Mouse (Mus musculus) MN1 (cell line): ENCODE measurements around the gene Hibadh.

Experiments used
- DNase-seq: peaks from one replicate; pipeline ENCODE4 v3.0.0-alpha.2; 2016; ENCODE audit warnings: low spot score

Gene Hibadh

DNA sequence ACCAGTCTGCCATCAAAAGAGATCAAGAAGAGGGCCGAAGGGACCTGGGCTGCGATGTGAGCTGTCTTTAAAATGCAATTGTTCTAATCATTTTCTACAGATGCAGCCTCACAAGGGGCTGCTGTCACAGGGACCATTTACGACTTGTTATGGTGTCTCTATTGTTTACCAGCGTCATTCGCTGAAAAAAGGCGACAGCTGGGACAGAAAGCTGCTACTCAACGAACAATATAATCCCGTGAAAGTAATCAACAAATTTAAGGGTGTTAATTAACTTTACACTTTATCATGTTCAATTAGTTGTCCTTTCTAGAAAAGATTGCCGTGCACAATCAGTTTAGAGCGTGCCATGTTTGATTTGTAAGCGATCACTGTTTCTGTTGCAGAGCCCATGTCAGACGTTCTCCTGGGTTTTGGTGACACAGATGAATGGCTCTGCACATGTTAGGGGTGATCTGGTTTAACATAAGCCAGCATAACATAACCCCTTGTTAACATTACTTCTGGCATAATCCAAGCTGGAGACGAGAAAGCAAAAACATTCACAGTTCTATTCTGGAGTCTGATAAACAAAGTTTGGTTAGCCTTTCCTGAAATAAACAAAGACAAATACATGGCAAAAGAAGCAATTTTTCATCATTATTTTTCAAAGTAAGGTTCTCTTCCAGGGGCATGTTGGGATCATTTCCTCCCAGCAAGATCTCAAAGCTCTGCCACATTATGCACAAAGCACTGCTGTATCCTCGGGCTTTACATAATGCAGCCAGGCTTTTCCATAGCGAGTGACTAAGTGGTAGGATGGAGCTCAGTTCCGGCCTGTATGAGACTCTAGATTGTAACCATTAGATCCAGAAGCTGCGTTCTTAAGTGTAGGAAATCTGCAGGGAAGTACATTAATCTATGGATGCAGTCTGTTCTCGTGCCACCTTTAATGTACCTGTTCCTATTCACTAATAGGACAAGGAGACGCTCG lies 72.6 kb downstream of the Hibadh start:
- no peak for DNase-seq

DNA sequence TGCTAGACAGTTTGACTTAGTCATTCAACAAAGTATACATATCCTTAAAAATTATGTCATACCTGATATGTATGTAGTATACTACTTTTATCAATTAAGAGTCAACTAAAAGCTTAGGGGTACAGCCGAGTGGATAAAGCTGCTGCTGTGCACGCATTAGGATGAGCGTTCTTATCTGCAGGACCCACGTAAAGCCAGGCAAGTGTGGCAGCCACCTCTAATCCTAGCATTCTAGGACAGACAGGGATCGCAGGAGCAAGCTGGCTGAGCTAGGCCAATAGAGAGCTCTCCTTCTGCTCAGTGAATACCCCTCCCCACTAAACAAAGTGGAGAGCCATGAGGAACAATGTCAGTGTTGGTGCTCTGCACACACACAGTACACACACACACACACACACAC lies 75.0 kb downstream of the Hibadh start:
- DNase-seq = no peak

DNA sequence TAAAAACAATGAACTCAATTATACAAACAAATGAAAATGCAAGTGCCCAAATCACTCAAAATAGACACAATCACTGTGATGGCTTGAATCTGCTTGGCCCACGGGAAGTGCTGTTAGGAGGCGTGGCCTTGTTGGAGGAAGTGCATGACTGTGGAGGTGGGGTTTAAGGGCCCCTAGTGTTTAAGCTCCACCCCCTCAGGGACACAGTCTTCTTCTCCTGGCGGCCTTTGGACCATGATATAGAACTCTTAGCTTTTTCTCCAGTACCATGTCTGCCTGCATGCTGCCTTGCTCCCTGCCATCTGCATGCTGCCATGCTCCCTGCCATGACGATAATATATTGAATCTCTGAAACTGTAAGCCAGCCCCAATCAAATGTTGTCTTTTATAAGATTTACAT lies 77.2 kb downstream of the Hibadh start:
- DNase-seq = no peak

DNA sequence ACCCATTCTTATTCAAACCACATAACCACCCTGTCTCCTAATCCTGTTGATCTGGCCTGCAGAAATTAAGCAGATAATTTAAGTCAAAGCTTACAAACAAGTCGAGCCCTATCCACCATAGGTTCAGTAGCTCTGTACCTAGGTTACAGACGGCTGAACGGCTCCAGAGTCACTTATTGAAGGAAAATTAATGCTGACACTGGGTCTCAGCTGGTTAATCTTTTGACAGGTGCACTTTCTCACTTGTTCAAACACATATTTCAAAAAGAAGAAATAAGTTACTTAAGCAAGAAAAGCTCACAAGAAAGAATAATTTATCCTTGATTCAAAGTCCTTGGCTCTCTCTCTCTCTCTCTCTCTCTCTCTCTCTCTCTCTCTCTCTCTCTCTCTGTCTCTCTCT lies 81.1 kb downstream of the Hibadh start:
- DNase-seq = no peak

DNA sequence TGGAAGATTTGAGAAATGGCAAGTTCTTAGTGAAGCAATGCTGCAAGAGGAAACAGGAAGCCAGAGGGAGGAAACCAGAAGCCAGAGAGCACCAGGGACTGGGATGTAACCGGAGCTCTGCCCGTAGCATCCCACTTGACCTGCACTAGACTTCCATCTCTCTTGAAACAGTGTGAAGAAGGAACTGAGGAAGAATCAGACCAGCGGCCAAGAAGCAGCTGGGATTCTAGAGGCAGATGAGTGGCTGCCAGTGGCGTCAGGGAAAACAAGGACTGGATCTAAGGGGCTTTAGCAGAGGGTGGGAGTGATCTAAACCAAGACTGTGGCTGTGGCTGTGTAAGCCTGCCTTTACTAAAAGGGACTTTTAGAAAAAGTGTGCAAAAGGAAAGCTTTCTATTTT lies 95.8 kb downstream of the Hibadh start:
- DNase-seq = no peak

DNA sequence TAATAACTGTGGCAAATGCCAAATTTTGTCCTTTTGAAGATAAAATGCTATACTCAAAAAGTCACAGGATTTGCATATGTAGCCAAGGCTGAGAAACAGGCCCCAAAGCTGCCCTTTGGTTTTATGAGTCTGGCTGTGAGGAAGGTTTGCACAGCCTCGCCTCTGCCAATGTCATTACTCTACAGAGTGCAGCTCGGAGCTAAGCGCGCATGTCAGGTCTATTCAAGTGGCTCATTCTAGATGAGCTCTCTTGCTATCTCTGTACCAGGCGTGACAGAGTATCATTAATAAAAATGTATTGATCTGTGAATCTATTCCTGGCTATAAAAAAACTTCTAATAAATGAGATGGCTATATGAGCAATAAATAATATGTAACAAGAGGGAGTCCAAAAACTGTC lies 97.7 kb downstream of the Hibadh start:
- no peak for DNase-seq

DNA sequence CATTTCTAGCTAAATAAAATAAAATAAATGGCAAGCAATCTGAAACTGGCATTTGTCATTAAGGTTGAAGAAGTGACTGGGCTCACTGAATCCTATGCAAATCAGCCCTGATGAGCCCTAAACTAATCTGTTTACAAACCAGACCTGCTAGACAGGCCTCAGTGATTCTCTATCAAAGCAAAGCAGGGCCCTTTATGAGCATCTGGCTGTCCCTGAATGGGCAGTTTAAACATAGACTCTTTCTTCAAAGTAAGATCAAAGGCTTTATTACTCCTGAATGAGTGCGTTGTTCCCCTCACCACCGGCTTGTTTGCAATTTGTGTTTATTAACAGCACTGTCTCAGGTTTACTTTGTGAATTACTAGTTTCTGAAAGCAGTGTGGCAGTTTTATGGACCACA lies 100.3 kb downstream of the Hibadh start:
- no peak for DNase-seq

DNA sequence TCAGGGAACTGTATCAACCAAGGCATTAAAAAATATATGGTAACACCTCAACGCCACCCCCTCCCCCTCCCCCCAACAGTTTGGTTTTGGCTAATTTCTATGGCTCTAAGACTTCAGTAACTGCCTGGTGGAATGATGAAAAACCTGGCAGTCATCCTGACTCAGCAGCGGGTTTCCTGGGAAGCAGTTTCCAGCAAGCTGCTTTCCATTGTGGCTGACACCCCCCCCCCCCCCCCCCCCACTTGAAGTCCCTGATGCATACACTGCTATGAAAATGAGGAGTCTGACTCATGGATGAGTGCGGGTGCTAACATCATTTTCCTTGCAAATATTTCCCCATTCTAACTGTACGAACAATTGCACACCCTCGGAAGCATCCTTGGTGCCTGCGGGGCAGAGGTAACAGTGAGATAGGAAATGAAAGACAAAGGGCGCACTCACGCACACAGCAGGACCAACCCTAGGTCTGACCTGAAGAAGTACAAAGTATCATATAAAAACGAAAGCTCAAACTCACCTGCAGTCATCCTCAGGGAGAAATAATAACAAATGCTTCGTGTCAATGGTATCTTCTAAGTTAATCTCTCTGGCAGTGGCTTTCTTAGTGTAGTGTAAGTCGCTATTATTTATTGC lies 105.0 kb downstream of the Hibadh start:
- DNase-seq = no peak

DNA sequence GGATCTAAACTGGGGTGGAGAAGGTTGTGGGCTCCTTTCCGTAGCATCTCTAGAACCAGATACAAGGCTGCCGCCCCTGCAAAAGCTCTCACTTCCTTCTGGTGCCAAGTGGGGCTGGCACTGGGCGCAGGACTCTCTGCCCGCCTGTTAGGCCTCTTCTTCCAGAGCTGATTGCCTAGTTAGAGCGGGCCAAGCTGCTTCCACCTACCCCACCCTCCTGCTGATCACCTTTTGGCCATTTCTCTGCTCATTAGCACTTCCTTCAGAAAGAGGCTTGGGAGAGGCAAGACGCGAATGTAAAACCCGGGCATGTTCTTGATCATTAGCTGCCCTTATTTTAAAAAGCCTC lies 108.1 kb downstream of the Hibadh start:
- DNase-seq = no peak

DNA sequence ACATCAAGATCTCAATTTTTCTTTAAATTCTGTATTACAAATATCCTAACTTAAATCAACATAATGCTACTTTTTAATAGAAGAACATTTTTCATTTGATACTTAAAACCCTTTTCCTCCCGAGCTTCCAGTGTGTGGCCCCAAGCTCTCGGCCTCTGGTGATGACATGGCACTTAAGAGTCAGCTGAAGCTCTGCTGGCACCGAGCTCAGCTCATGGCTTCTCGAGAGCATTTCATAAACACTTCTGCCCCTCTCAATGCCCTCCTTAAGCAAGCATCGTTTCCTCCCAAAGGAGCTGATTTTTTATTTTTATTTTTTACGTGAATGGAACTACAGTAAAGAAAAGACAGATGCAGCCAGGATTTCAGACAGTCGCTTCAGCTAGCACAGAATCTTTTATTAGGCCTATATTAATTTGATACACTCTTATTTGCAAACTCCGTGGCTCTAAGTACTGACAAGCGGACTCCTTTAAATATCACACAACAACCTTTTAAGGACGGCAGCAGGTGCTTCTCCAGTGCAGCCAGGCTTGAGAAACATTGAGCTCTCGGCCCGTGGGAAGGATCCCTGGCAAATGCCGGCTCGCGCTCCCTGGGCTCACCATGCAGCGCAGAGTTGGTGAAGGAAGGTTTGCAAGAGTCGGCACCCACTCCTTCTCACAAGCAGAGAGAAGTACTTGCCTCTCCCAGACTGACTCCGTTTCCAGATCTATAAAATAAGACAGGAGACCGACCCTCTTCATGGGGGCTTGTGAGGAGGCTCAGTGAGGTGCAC lies 108.6 kb downstream of the Hibadh start:
- no peak for DNase-seq

DNA sequence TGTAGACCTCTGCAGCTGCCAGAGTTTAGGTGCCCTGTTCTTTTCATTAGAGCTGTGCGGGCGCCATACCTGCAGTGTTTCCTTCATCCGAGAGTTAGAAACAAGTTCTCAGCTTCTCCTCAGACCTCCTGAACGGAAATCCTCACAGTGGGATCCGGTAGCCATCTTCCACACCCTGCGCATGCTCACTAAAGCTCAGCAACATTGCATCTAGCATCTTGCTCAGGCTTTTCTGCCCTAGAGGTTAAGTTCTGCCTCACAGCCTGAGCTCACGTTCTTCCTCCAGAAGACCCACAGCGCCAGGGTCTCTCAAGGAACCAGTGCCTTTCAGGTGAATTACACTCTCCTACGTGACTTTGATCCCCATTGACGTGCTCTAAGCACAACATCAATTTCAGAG lies 109.3 kb downstream of the Hibadh start:
- DNase-seq = no peak

DNA sequence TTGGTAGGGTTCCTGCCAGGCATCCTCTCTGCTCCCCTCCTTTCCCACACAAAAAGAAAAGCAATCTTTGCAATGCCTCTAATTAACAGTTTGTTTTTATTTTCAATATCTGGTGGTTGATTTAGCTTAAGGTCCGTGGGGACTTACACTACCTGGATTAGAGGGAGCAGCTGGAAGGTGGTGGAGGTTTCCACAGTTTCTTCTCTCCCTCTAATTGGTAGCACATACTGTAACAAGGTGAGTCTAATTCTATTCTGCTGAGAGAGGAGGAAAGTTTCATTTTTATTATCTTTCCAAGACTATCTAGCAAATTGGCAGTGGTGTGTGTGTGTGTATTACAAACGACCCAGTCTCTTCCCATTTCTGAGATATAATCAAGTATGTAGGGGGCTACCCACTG lies 116.0 kb downstream of the Hibadh start:
- no peak for DNase-seq

DNA sequence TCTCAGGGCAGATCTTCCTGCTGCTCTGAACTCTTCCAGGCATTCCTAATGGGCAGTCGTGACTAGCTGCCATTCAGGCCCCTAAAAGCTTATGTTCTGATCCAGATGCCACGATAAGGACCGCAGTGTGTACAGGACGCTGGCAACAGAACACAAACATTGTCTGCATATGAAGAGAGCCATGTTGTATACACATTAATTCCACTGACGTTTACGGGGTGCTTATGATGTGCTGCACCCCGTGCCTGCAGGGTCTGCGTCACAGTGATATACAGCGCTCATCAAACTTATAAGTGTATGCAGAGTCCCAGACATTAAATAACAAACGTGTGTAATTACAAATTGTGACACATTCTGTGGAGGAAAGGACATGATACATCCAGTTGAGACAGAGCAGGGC lies 121.5 kb downstream of the Hibadh start:
- no peak for DNase-seq

DNA sequence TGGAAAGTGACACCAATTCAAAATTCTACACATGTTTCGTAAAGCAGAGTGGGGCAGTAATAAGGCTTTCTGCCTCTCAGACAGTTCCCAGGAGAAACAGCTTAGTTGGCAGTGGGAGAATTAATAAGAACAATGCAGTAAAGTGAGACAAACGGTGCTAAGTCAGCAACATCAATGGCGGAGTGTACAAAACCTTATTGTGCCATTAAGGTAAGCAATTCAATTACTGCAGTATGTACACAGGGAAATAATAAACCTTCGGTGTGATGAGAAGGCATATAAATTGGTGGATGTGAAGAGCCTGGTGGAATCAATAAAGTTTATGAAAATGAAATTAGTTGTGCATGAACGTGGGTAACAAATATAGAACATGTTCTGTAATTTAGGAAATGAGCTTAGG lies 122.9 kb downstream of the Hibadh start:
- DNase-seq = no peak

DNA sequence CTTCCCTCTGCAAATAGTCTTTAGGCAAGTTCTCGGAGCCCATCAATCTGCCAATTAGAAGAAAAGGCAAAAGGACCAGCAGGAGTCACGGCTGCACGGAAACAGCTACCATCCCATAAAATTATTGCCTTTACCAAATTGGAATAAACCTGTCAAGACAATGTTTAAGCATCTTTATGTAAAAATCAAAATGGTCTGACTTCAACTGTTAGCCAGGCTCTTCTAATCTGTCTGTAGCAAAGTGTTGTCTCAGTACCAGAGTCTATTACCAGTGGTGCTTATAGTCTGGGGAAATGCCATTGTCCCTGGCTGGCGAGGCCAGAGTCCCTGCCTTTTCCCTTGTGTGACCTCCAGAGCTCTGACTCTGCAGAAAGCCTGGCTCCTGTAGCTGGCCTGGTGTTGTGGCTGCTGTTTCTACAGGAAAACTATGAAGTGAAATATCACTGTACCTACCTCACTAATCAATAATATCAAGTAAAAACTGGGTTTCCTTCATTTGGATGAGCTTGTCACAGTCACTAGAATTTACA lies 126.2 kb downstream of the Hibadh start:
- DNase-seq = no peak

DNA sequence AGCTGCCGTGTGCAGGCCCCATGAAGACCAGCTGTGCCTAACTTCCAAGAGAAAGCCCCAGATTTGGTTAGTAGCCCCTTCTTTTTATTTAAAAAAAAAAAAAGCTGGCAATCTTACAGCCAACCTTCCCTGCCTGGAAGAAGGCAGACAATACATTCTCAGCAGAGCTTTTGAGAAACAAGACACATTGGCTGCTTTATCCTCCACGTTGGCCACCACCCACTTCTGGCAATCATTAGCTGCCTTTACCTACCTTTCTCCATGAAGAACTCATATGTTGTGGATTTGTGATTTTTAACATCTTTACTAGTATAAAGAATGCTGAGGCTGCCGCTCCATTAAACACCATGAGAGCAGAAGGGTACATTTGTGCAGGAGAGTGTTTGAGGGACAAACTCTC lies 131.4 kb downstream of the Hibadh start:
- DNase-seq = no peak

DNA sequence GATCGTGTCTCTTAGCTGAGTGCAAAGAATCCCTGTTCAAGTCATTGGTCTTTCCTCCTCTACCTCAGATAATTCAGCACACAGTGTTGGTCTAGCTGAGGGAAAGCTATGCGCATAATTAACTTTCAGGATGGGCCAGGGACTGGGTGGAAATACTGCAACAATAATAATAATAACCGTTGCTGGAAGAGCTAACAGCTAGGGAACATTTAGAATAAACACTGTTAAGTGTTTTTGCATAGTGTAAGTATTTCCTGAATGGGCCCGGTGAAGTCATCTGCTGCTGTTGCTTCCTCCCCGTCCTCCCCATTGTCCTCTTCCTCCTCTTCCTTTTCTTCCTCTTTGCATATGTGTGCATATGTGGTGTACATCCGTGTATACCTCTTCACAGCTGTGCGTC lies 132.2 kb downstream of the Hibadh start:
- DNase-seq = no peak

DNA sequence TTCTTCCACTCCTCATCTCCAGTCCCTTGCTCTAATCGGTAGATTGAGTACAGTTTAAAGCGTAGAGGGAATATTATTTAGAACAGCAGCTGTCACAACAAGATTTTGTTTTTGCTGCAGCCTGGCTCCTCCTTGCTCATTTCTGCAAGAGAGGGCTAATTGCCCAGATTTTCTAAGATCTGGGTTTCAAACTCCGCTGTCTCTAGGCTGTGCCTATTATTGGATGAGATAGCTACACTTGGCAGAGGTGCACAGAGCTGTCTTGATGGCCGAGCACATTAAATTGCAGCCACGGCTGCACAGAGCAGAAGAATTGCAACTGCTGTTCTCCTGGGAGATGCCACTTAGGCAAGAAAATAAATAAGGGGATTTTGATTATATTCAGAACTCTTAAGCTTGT lies 133.0 kb downstream of the Hibadh start:
- DNase-seq = no peak

DNA sequence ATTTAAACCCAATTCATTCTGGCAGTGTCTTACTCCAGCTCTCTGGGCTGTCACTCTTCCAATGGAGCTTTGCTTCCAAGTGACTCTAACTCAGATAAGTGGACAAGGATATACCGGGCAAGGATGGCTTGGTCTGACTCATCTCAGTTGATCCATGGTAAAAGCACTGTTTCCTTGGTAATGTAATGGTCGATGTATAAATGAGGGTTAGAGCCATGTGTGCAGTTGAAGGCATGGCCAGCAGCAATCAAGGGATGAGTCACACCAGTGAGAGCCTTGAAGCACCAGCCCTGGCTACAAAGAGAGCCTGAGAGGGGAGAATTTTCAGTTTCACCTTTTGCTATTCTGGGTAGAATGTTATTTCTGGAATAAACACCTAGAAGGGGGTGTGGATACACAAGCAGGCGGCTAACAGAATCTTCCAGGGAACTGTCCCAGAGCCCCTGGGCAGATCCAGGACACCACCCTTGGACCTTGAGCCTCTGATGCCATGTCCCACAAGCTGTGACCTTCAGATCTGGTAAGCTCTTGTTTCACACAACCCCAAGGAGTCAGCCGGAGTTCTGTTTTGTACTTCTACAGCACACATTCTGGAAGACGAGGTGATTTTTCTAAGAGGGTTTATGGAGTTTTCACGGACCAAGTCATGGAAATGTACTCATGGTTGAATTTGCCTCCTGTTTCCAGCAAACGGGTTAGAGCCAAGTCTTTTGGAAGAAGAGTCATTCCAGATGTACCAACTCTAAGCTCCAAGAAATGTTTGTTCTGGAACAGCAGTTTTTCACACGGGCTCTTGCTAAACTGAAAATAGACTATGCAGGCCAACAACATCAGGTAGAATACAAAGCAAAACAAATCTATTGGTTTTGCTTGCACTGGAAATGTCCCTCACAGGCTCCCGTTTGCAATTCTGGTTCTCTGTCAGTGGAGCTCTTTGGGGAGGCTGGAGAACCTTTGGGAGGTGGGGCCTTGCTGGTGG lies 134.1 kb downstream of the Hibadh start:
- DNase-seq = peak; percentile 6

DNA sequence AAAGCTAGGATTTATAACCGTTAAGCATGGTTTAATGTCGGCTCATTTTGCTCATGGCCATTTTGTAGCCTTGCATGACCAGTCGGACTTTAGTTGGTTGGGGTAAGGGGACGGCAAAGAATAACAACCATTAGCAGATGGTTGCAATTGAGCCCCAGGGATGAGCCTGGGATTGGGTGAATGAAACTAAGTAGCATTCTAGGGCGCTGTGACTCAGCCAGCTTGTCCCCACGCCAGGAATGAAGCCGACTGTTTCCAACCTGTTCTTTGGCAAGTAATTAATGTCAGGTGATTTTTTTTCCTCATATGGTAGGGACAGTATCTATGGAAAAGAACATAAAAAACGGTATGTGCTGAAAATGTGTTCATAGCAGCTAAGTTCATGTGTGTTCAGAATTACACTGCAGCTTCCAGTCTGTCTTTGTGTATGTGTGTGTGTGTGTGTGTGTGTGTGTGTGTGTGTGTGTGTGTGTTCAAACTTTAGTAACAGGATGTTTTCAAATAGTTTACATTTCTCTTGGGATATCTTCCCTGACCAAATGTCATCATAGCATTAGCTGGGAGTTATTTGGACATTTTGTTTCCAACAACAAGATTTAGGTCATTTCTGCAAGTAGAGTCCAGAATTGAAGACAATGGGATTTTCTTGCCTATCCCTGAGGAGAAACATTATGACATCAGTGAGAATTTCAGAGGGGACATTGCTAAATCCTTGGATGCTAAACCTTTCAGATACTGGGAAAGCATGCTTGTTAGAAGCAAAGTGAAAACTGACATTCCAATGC lies 135.3 kb downstream of the Hibadh start:
- no peak for DNase-seq

DNA sequence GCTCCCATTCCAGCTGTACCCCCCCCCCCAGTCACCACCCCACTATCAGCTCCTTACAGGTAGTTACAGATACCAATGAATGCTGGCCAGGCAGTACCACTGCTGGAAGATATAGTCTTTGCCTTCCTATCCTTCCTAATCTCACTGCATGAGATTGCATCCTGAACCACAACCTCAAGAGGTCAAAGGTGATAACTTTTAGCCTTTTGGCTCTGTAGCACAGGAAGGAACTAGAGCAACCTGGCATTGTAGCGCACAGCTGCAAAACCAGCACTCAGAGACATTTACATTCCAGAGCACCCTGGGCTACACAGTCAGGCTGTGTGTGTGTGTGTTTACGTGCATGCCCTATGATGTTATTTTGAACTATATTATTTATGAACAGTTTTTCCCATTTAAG lies 137.2 kb downstream of the Hibadh start:
- no peak for DNase-seq
